Mouse (Mus musculus) intestine, embryonic 15.5 days (tissue): ENCODE measurements at regions not wholly inside any gene's neighbourhood (a gene's known extent, or its start where the extent isn't known, plus 50 kb on each side); places are given as distances from the start of the nearest gene placed in this dataset.
A peak's percentile ranks its signal among the peaks of the same experiment; 100 is the strongest.

ENCODE experiments used
- ATAC-seq: fragments of 200-750 bp; cut with Nextera tagmentation; 2 replicates; pipeline ENCODE4 v1.8.0; 2017; ENCODE audit warnings: moderate TSS enrichment, moderate library complexity
- H3K27ac ChIP-seq: fragments of 300-500 bp; sonication (generic); 2 replicates; pipeline ENCODE4 v1.5.1; 2015; ENCODE audit warnings: mild to moderate bottlenecking, inconsistent platforms
- H3K27me3 ChIP-seq: fragments of 300-500 bp; sonication (generic); replicated peaks from 2 replicates; pipeline ENCODE4 v1.6.1; 2015; ENCODE audit warnings: inconsistent platforms
- H3K36me3 ChIP-seq: fragments of 300-500 bp; sonication (generic); 2 replicates; pipeline ENCODE4 v1.6.1; 2015; ENCODE audit warnings: inconsistent platforms
- H3K4me1 ChIP-seq: fragments of 300-500 bp; sonication (generic); replicated peaks from 2 replicates; pipeline ENCODE4 v1.6.1; 2015; ENCODE audit warnings: inconsistent platforms
- H3K4me2 ChIP-seq: fragments of 300-500 bp; sonication (generic); replicated peaks from 2 replicates; pipeline ENCODE4 v1.6.1; 2015; ENCODE audit warnings: mild to moderate bottlenecking, inconsistent platforms
- H3K4me3 ChIP-seq: fragments of 300-500 bp; sonication (generic); replicated peaks from 2 replicates; pipeline ENCODE4 v1.5.1; 2015; ENCODE audit warnings: inconsistent platforms
- H3K9ac ChIP-seq: fragments of 300-500 bp; sonication (generic); 2 replicates; pipeline ENCODE4 v1.6.1; 2015; ENCODE audit warnings: inconsistent platforms
- H3K9me3 ChIP-seq: fragments of 300-500 bp; sonication (generic); 2 replicates; pipeline ENCODE4 v1.6.1; 2016; ENCODE audit warnings: inconsistent platforms
- WGBS: fragments of 180-500 bp; shearing (Covaris S2); methylation state at CpG from one replicate; pipeline ENCODE4 v1.1.7; 2015; 5-methylcytosine and 5-hydroxymethylcytosine counted together

- H3K4me2 ChIP-seq, result no peak overlapping the region
- no peak overlapping the region for H3K27ac ChIP-seq
- no peaks in the 10 kb centered on the region for H3K36me3 ChIP-seq
- WGBS, result 93% methylated on average over 3 of the region's 3 CpGs
- no peak for ATAC-seq
- H3K9ac ChIP-seq, result no peak overlapping the region
- H3K4me3 ChIP-seq, result no peak overlapping the region
- no peaks in the 10 kb centered on the region for H3K4me1 ChIP-seq
- H3K27me3 ChIP-seq, result no peaks in the 10 kb centered on the region
- no peaks in the 10 kb centered on the region for H3K9me3 ChIP-seq
These were observed 159.3 kb downstream of the Trim52 start for GRCm38 (mm10) chr14:106265290-106265689.

DNA sequence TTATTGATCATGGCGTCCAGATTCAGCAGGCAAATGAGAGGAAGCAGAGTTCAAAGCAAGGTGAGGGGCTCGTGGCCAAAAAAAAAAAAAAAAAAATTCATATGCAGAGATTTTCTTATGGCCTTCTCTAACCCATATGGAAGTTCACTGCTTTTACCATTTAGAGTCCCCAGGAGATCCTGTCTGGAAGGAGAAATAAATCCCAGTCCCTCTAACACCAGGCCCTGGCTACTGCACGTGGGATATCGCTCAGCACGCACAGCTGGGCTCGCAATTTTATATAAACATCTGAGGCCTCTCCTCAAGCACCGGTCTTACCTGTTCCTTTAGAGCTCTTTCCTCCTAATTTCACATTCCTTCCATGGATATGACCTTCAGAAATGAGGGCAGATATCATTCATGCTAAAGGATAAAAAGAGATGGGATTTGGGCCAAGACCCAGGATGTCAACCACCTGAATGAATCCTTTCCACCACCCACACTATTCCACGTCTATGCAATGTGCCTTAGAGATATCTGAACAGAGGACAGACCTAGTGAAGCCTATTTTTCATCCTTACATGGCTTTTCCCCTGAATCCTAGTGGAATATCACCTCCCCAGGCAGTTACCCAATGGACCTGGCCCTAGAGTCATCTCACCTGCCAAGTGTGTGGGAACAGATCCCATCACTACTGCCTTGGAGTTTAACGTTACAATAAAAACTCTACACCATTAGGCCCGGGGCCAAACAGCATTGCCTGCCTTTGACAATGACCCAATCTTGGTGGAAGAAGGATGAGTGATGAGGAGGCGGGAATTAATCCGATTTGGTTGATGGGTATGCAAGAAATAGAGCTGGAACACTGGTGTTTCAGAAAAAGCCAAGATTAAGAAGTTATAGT is 161.9 kb downstream of the Trim52 start:
- Histone ChIP-seq H3K27me3 (no peaks in the 10 kb centered on the region), H3K4me2 (no peak overlapping the region), H3K36me3 (no peaks in the 10 kb centered on the region), H3K27ac (no peak overlapping the region), H3K9ac (no peak overlapping the region), H3K9me3 (no peaks in the 10 kb centered on the region), H3K4me3 (no peak overlapping the region), H3K4me1 (no peaks in the 10 kb centered on the region)
- WGBS, result 69% methylated on average over 12 of the region's 12 CpGs
- ATAC-seq, result no peak

GRCm38 (mm10) chr14:106269680-106270079 is 163.7 kb downstream of the Trim52 start:
- no peak overlapping the region for H3K4me2 ChIP-seq
- 70% methylated on average over 6 of the region's 6 CpGs for WGBS

DNA sequence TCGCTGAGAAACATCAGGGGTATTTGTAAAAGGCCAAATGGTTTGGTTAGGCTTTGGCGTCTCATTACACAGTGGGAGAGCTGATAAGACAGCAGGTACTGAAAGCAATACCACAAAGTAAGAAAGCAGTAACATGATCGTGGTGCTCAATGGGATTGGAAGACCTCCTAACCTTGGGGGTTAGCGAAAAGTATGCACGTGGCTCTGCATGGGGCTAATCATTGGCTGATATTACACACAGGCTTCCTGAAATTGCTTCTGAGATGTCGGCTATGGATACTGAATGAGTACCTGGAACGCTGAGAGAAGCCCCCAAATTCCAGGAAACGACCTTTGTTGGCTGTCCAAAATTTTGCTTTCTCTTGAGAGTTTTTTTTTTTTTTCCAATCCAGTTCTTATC is 207.6 kb downstream of the Trim52 start:
- H3K27ac ChIP-seq, result no peak overlapping the region

More at GRCm38 (mm10) chr14:106269680-106270079, 163.7 kb downstream of the Trim52 start:
- Histone ChIP-seq H3K27ac (no peak overlapping the region), H3K9me3 (no peaks in the 10 kb centered on the region), H3K36me3 (no peaks in the 10 kb centered on the region), H3K9ac (no peak overlapping the region), H3K4me3 (no peak overlapping the region), H3K4me1 (no peaks in the 10 kb centered on the region), H3K27me3 (no peaks in the 10 kb centered on the region)
- ATAC-seq, result no peak

GRCm38 (mm10) chr14:106314079-106314551 is 208.1 kb downstream of the Trim52 start:
- Histone ChIP-seq H3K9me3 (no peaks in the 10 kb centered on the region), H3K4me2 (no peak overlapping the region), H3K9ac (no peak overlapping the region), H3K27ac (no peak overlapping the region), H3K27me3 (no peaks in the 10 kb centered on the region), H3K4me3 (no peak overlapping the region), H3K36me3 (no peaks in the 10 kb centered on the region), H3K4me1 (no peaks in the 10 kb centered on the region)
- ATAC-seq, result no peak
- WGBS, result 63% methylated on average over 9 of the region's 9 CpGs

More for the DNA sequence above, 207.6 kb downstream of the Trim52 start:
- H3K36me3 ChIP-seq, result no peaks in the 10 kb centered on the region
- ATAC-seq, result no peak
- WGBS, result 67% methylated on average over 8 of the region's 8 CpGs
- no peak overlapping the region for H3K4me3 ChIP-seq
- no peaks in the 10 kb centered on the region for H3K4me1 ChIP-seq
- H3K27me3 ChIP-seq, result no peaks in the 10 kb centered on the region
- no peak overlapping the region for H3K9ac ChIP-seq
- no peaks in the 10 kb centered on the region for H3K9me3 ChIP-seq
- H3K4me2 ChIP-seq, result no peak overlapping the region

DNA sequence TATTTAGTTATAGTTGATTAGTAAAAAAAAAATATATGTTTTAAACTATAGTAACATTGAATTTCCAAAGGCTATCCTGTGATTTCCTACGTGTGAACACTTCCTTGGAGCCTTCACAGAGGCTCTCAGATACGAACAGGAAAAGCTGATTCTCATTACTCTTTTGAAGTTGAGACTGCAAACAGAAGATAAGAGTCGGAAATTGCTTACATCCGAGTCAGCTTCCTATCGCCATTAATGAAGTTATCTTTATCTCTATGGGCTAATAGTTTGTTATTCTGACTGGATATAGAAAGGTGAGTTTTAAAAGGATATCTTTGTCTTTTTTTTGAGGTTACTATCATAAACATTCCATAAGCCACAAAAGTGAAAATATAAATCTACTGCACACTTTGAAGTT is 212.8 kb downstream of the Trim52 start:
- ATAC-seq, result no peak
- Histone ChIP-seq H3K4me2 (no peak overlapping the region), H3K9me3 (no peaks in the 10 kb centered on the region), H3K27ac (no peak overlapping the region), H3K27me3 (no peaks in the 10 kb centered on the region), H3K36me3 (no peaks in the 10 kb centered on the region), H3K4me1 (no peaks in the 10 kb centered on the region), H3K9ac (no peak overlapping the region), H3K4me3 (no peak overlapping the region)
- WGBS, result 21% methylated on average over 5 of the region's 5 CpGs

GRCm38 (mm10) chr14:106327653-106328283 is 221.8 kb downstream of the Trim52 start:
- 24% methylated on average over 8 of the region's 8 CpGs for WGBS
- H3K27ac ChIP-seq, result no peak overlapping the region
- H3K4me1 ChIP-seq, result no peaks in the 10 kb centered on the region
- no peaks in the 10 kb centered on the region for H3K27me3 ChIP-seq
- no peak overlapping the region for H3K4me3 ChIP-seq
- H3K9me3 ChIP-seq, result no peaks in the 10 kb centered on the region
- no peak overlapping the region for H3K9ac ChIP-seq
- H3K36me3 ChIP-seq, result no peaks in the 10 kb centered on the region
- no peak for ATAC-seq
- no peak overlapping the region for H3K4me2 ChIP-seq

GRCm38 (mm10) chr14:106364767-106365623 is 259.0 kb downstream of the Trim52 start:
- Histone ChIP-seq H3K27me3 (no peaks in the 10 kb centered on the region), H3K4me2 (no peak overlapping the region), H3K36me3 (no peaks in the 10 kb centered on the region), H3K27ac (peak overlapping the region; percentile 32; the same call in 1 of the 2 replicates), H3K9ac (no peak overlapping the region), H3K9me3 (no peaks in the 10 kb centered on the region), H3K4me3 (no peak overlapping the region), H3K4me1 (no peaks in the 10 kb centered on the region)
- 51% methylated on average over 8 of the region's 8 CpGs for WGBS
- ATAC-seq, result no peak

DNA sequence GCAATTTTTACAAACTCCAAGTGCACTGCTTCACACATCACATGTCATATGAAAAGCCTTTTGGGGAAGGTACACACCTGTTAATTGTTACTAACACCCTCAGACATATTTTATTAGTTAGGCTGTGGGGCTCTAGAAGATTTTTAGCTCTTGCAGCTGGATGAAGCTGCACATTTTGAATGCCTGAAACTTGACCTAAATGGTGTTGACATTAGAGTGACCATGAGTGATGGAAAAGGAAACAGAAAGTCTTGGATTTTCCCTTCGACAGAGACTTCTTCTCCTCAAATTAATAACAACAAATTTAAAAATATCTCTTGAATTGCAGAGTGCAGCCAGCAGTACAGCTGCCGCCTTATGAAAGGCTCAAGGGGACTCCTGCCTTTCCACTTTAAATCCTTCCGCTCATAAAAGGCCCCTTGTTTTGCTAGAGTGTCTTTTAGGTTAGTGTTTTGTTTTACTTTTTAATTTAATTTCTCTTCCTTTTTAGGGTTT is 259.7 kb downstream of the Trim52 start:
- no peaks in the 10 kb centered on the region for H3K4me1 ChIP-seq
- ATAC-seq, result 0 out of 2 replicates have a peak, but pooled peaks have one; percentile 25
- H3K27me3 ChIP-seq, result no peaks in the 10 kb centered on the region
- no peaks in the 10 kb centered on the region for H3K36me3 ChIP-seq
- no peaks in the 10 kb centered on the region for H3K9me3 ChIP-seq
- H3K9ac ChIP-seq, result no peak overlapping the region
- no peak overlapping the region for H3K27ac ChIP-seq
- no peak overlapping the region for H3K4me2 ChIP-seq
- WGBS, result 46% methylated on average over 3 of the region's 3 CpGs
- no peak overlapping the region for H3K4me3 ChIP-seq

DNA sequence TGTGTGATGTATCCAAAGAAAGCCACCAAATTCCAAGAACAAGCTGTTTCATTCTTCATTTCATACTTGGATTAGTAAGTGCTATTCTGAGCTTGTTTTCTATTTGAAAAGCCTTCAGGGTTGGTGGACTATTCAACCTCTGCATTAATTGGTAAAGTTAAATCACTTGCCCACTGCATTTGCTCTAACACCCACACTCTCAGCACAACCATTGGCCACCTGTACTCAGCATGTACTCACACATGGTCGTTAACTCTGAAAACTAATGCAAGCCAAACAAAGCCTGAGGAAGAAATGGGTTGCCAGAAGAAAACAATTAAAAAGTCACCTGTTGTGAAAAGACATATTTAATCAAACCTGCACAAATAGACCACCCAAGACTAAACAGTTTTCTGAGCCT is 267.5 kb downstream of the Trim52 start:
- H3K4me1 ChIP-seq, result no peaks in the 10 kb centered on the region
- 63% methylated on average over 1 of the region's 1 CpGs for WGBS
- no peaks in the 10 kb centered on the region for H3K27me3 ChIP-seq
- H3K27ac ChIP-seq, result no peak overlapping the region
- H3K9me3 ChIP-seq, result no peaks in the 10 kb centered on the region
- H3K4me3 ChIP-seq, result no peak overlapping the region
- no peak overlapping the region for H3K9ac ChIP-seq
- ATAC-seq, result no peak
- H3K4me2 ChIP-seq, result no peak overlapping the region
- H3K36me3 ChIP-seq, result no peaks in the 10 kb centered on the region

DNA sequence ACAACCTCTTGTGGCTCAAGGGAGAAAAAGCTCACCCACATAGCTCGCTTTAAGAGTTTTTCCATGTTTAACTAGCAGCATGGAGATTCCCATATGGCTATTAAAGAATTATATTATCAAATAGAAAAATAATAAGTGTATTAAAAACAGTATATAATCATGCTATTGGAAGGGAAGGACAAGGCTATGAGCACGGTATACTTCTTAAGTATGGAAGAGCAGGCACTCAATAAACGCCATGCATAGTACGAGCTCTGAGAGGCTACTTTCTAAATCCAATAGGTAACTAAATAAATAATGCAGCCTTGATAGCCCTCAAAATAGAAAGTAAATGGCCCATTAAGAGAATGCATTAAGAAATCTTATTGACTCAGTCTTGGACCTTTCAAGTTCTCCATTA is 273.6 kb downstream of the Trim52 start:
- no peak overlapping the region for H3K9ac ChIP-seq
- no peak overlapping the region for H3K4me3 ChIP-seq
- H3K27me3 ChIP-seq, result no peaks in the 10 kb centered on the region
- H3K36me3 ChIP-seq, result no peaks in the 10 kb centered on the region
- no peak overlapping the region for H3K4me2 ChIP-seq
- H3K9me3 ChIP-seq, result no peaks in the 10 kb centered on the region
- WGBS, result 73% methylated on average over 4 of the region's 4 CpGs
- ATAC-seq, result no peak
- H3K4me1 ChIP-seq, result no peaks in the 10 kb centered on the region
- no peak overlapping the region for H3K27ac ChIP-seq

GRCm38 (mm10) chr14:106387671-106388070 is 281.7 kb downstream of the Trim52 start:
- Histone ChIP-seq H3K4me1 (no peaks in the 10 kb centered on the region), H3K4me3 (no peak overlapping the region), H3K27ac (no peak overlapping the region), H3K9ac (no peak overlapping the region), H3K36me3 (no peaks in the 10 kb centered on the region), H3K27me3 (no peaks in the 10 kb centered on the region), H3K4me2 (no peak overlapping the region), H3K9me3 (no peaks in the 10 kb centered on the region)
- no peak for ATAC-seq
- 66% methylated on average over 3 of the region's 3 CpGs for WGBS
